Mouse (Mus musculus) megakaryocyte, embryonic 14.5 days (primary cell): ENCODE results near the gene Igfbp7.

ENCODE experiments used
- FLI1 ChIP-seq: IDR thresholded peaks from 2 replicates; pipeline ENCODE4 v1.6.1; 2012; ENCODE audit warnings: low read length, inconsistent platforms, mixed read lengths
- GATA1 ChIP-seq: IDR thresholded peaks from 3 replicates; pipeline ENCODE4 v1.6.1; 2012; ENCODE audit warnings: mixed read lengths, low read length, inconsistent platforms, borderline replicate concordance

- TF ChIP-seq FLI1 (no peak), GATA1 (no peak)
Measured at GRCm38 (mm10) chr5:77314986-77315385, 92.9 kb downstream of the Igfbp7 start.
